Mouse (Mus musculus) heart, postnatal 0 days (tissue): ENCODE data around the gene Nelfa.

Experiments used
- CTCF ChIP-seq: IDR thresholded peaks from 2 replicates; pipeline ENCODE4 v1.5.1; 2016; ENCODE audit warnings: antibody characterized with exemption, control low read depth, low read depth
- EP300 ChIP-seq: IDR thresholded peaks from 2 replicates; pipeline ENCODE4 v1.6.1; 2016; ENCODE audit warnings: antibody characterized with exemption, low read depth

DNA sequence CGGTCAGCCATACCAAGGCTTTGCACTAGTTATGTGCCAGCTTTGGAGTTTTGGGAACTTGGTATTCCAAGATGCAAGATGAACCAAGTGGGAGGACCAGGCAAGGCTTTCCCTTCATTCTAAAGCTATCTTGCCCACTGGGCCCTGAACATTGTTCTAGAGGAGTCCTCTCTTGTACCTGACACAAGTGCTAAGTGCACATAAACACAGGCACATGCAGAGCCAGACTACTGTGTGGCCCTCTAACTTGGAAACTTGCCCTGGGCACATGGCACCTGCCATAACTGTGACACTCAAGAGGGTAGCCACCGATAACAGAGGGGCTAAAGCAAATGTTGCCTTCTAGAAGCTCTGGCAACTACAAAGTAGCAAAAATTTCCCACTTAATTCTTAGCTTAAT lies 33.5 kb downstream of the Nelfa start:
- TF ChIP-seq CTCF = no peak
- no peak for TF ChIP-seq EP300
